Mouse (Mus musculus) embryonic fibroblast, embryonic 13.5 days (primary cell): ENCODE results near the gene Dnm2.

Source experiments
- CTCF ChIP-seq: IDR thresholded peaks from 2 replicates; pipeline ENCODE4 v1.5.1; 2011; ENCODE audit warnings: mild to moderate bottlenecking, control low read depth, low read length, moderate library complexity, borderline replicate concordance; ENCODE audit not compliant: insufficient read depth
- POLR2A ChIP-seq: IDR thresholded peaks from 2 replicates; pipeline ENCODE4 v1.6.1; 2011; ENCODE audit warnings: low read depth, mild to moderate bottlenecking, control low read depth, low read length, moderate library complexity

DNA sequence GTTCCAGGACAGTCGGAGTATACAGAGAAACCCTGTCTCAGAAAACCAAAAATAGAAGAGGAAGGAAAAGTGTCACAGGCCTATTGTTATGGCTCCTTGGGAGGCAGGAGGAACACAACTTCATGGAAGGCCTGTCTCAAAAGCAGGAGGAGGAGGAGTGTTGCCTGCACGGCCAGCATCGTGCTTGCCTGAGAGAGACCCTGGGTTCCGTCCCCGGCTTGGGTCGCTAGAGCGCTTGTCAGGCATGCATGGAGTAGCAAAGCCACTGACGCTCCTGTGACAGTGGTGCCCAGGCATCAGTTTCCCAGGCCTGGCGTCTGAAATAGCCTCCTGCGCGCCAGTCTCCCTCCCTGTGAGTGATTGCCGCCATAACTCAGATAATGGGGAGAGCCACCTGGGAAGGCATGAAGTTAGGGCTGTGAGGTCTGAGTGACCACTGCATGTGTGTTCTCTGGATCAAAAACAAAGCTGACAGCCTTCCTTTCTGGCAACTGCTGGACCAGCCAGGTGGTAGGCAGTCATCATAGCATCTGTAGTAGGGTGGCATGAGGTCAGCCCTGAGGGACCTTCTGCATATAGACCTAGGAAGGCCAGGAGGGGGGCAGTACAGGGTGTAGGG is 73.7 kb downstream of the Dnm2 start:
- TF ChIP-seq CTCF (no peak), POLR2A (no peak)
